Mouse (Mus musculus) MEL (cell line): ENCODE results near the gene Gfra4. TPM values are rescaled to one million over a fixed set of nuclear protein-coding genes. Genes with fewer than 3 reads are reported as not detected.

Experiments
- DNase-seq: peaks from one replicate; pipeline ENCODE4 v3.0.0; 2011; ENCODE audit warnings: low read depth, low spot score
- H3K27ac ChIP-seq: 2 replicates; pipeline ENCODE4 v1.5.1; 2012; ENCODE audit warnings: low read depth, mild to moderate bottlenecking, control low read depth, low read length, moderate library complexity; ENCODE audit not compliant: control insufficient read depth
- H3K27me3 ChIP-seq, 2 experiments: fragments of 150-350 bp in 1 of 2; sonication (generic) in 1 of 2; 2 replicates each; pipeline ENCODE4 v1.6.1; 2012; ENCODE audit warnings: low read length in 2 of 2, mild to moderate bottlenecking in 2 of 2, improper control_type of control experiment in 1 of 2, moderate library complexity in 1 of 2; ENCODE audit not compliant: insufficient read depth in 2 of 2, control insufficient read depth in 1 of 2
- H3K36me3 ChIP-seq, 2 experiments: 2 replicates each; pipeline ENCODE4 v1.6.1; 2012 to 2014; ENCODE audit warnings: low read length in 2 of 2, improper control_type of control experiment in 1 of 2, inconsistent platforms in 1 of 2, mild to moderate bottlenecking in 1 of 2; ENCODE audit not compliant: insufficient read depth in 2 of 2, control insufficient read depth in 1 of 2
- H3K4me1 ChIP-seq, 2 experiments: fragments of 150-350 bp in 1 of 2; sonication (generic) in 1 of 2; 2 replicates each; pipeline ENCODE4 v1.6.1; 2012; ENCODE audit warnings: low read length in 2 of 2, improper control_type of control experiment in 1 of 2, mild to moderate bottlenecking in 1 of 2; ENCODE audit not compliant: insufficient read depth in 2 of 2, control insufficient read depth in 1 of 2
- H3K4me3 ChIP-seq, 2 experiments: fragments of 150-350 bp in 1 of 2; sonication (generic) in 1 of 2; 2 replicates each; pipeline ENCODE4 v1.5.1; 2012; ENCODE audit warnings: low read depth in 2 of 2, low read length in 2 of 2, mild to moderate bottlenecking in 2 of 2, moderate library complexity in 2 of 2, control low read depth in 1 of 2, improper control_type of control experiment in 1 of 2; ENCODE audit not compliant: control insufficient read depth in 1 of 2, insufficient read depth in 1 of 2
- H3K79me2 ChIP-seq: 2 replicates; pipeline ENCODE4 v1.6.1; 2012; ENCODE audit warnings: mild to moderate bottlenecking, low read length, moderate library complexity; ENCODE audit not compliant: control insufficient read depth, poor library complexity, insufficient read depth
- H3K9ac ChIP-seq: 2 replicates; pipeline ENCODE4 v1.6.1; 2012; ENCODE audit warnings: low read depth, mild to moderate bottlenecking, control low read depth, low read length, moderate library complexity; ENCODE audit not compliant: control insufficient read depth, poor library complexity, severe bottlenecking
- H3K9me3 ChIP-seq: fragments of 150-350 bp; sonication (generic); replicated peaks from 2 replicates; pipeline ENCODE4 v1.6.1; 2012; ENCODE audit warnings: mild to moderate bottlenecking, low read length, improper control_type of control experiment, moderate library complexity; ENCODE audit not compliant: insufficient read depth
- CHD1 ChIP-seq: IDR thresholded peaks from 2 replicates; pipeline ENCODE4 v1.6.1; 2012; ENCODE audit warnings: low read depth, mild to moderate bottlenecking, inconsistent platforms, low read length, improper control_type of control experiment
- E2F4 ChIP-seq: IDR thresholded peaks from 2 replicates; pipeline ENCODE4 v1.6.1; 2011; ENCODE audit warnings: low read depth, low read length, improper control_type of control experiment, borderline replicate concordance
- EP300 ChIP-seq, 2 experiments: IDR thresholded peaks; 2 replicates each; pipeline ENCODE4 v1.6.1; 2011; ENCODE audit warnings: improper control_type of control experiment in 2 of 2, low read length in 2 of 2, low read depth in 1 of 2, mild to moderate bottlenecking in 1 of 2
- ETS1 ChIP-seq: IDR thresholded peaks from 2 replicates; pipeline ENCODE4 v1.6.1; 2012; ENCODE audit warnings: low read depth, mild to moderate bottlenecking, inconsistent platforms, low read length, improper control_type of control experiment, moderate library complexity
- GATA1 ChIP-seq: IDR thresholded peaks from 2 replicates; pipeline ENCODE4 v1.6.1; 2011; ENCODE audit warnings: low read depth, low read length, improper control_type of control experiment
- HCFC1 ChIP-seq: IDR thresholded peaks from 2 replicates; pipeline ENCODE4 v1.6.1; 2012; ENCODE audit warnings: low read depth, mild to moderate bottlenecking, inconsistent platforms, low read length, improper control_type of control experiment, moderate library complexity
- JUND ChIP-seq: IDR thresholded peaks from 2 replicates; pipeline ENCODE4 v1.6.1; 2011; ENCODE audit warnings: low read depth, mild to moderate bottlenecking, improper control_type of control experiment, low read length
- MAFK ChIP-seq: IDR thresholded peaks from 2 replicates; pipeline ENCODE4 v1.6.1; 2011; ENCODE audit warnings: low read depth, mild to moderate bottlenecking, low read length, improper control_type of control experiment, borderline replicate concordance
- MAZ ChIP-seq: IDR thresholded peaks from 2 replicates; pipeline ENCODE4 v1.6.1; 2012; ENCODE audit warnings: low read depth, mild to moderate bottlenecking, inconsistent platforms, low read length, improper control_type of control experiment
- MXI1 ChIP-seq: IDR thresholded peaks from 2 replicates; pipeline ENCODE4 v1.6.1; 2011; ENCODE audit warnings: mild to moderate bottlenecking, low read depth, low read length, improper control_type of control experiment
- MYC ChIP-seq: IDR thresholded peaks from 2 replicates; pipeline ENCODE4 v1.6.1; 2011; ENCODE audit warnings: low read depth, mild to moderate bottlenecking, low read length, improper control_type of control experiment, moderate library complexity
- NRF1 ChIP-seq: IDR thresholded peaks from 2 replicates; pipeline ENCODE4 v1.6.1; 2014; ENCODE audit warnings: low read depth, mild to moderate bottlenecking, inconsistent platforms, low read length, improper control_type of control experiment, moderate library complexity; ENCODE audit not compliant: poor library complexity, insufficient read depth, severe bottlenecking
- POLR2AphosphoS2 ChIP-seq: IDR thresholded peaks from 2 replicates; pipeline ENCODE4 v1.6.1; 2011; ENCODE audit warnings: low read length, improper control_type of control experiment
- POLR2AphosphoS5 ChIP-seq: IDR thresholded peaks from 2 replicates; pipeline ENCODE4 v1.6.1; 2012; ENCODE audit warnings: low read depth, borderline replicate concordance, mild to moderate bottlenecking, inconsistent platforms, low read length, moderate library complexity, mixed read lengths
- SMC3 ChIP-seq: IDR thresholded peaks from 2 replicates; pipeline ENCODE4 v1.6.1; 2011; ENCODE audit warnings: low read depth, low read length, improper control_type of control experiment
- TBP ChIP-seq: IDR thresholded peaks from 2 replicates; pipeline ENCODE4 v1.8.0; 2011; ENCODE audit warnings: low read depth, low read length, improper control_type of control experiment
- UBTF ChIP-seq: IDR thresholded peaks from 2 replicates; pipeline ENCODE4 v1.6.1; 2012; ENCODE audit warnings: low read depth, mild to moderate bottlenecking, inconsistent platforms, low read length, improper control_type of control experiment, moderate library complexity, borderline replicate concordance; ENCODE audit not compliant: insufficient read depth
- USF1 ChIP-seq: IDR thresholded peaks from 2 replicates; pipeline ENCODE4 v1.6.1; 2014; ENCODE audit warnings: low read depth, mild to moderate bottlenecking, inconsistent platforms, low read length, improper control_type of control experiment, moderate library complexity
- ZC3H11A ChIP-seq: IDR thresholded peaks from 2 replicates; pipeline ENCODE4 v1.6.1; 2012; ENCODE audit warnings: low read depth, mild to moderate bottlenecking, inconsistent platforms, low read length, improper control_type of control experiment
- ZKSCAN1 ChIP-seq: IDR thresholded peaks from 2 replicates; pipeline ENCODE4 v1.6.1; 2012; ENCODE audit warnings: low read depth, mild to moderate bottlenecking, inconsistent platforms, low read length, improper control_type of control experiment, moderate library complexity
- ZNF384 ChIP-seq: IDR thresholded peaks from 2 replicates; pipeline ENCODE4 v1.6.1; 2012; ENCODE audit warnings: low read depth, mild to moderate bottlenecking, inconsistent platforms, low read length, improper control_type of control experiment
- polyA plus RNA-seq, 2 experiments: library from polyadenylated mRNA; stranded (reverse) in 1 of 2; unstranded in 1 of 2; fragments of >175 nt in 1 of 2; fragments of >200 nt in 1 of 2; gene quantifications; 2 replicates each; pipeline versions ENCODE4 v1.2.1 to v1.2.4; 2012; ENCODE audit warnings: low replicate concordance in 2 of 2, low read depth in 1 of 2; ENCODE audit not compliant: insufficient read length in 2 of 2, insufficient read depth in 1 of 2, missing spikeins in 1 of 2
- total RNA-seq: library from RNA; depleted of rRNA; stranded (reverse); fragments of 300-350 nt; gene quantifications from 2 replicates; pipeline ENCODE4 v1.2.3, GENCODE M21; 2012

Gfra4 gene
- total and polyA plus RNA-seq, 3 experiments: not detected

DNA sequence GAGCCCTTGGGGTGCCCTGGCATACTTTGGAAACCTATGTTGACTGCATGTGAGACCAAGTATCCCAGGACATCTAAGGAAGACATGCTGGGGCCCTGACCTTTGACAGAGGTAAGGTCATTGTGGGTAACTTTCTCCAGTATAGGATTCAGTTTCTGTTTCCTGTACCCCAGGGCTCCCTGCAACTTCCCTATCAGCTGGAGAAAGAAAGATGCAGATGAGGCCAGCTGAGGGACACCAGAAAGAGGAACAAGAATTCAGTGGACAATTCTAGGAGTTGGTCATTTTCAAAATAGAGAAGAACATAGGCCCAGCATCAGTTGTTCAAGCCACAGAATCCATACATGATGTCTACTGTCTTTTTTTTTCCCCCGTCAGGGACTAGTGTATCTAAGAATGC is 46.7 kb upstream of the Gfra4 start:
- TF ChIP-seq MAZ (no peak), ETS1 (peak; percentile 32; the same call in 1 of the 2 replicates)
- H3K4me3 ChIP-seq: no peak overlapping the region
- no peak overlapping the region for H3K27ac ChIP-seq
- DNase-seq: peak; percentile 16
- peaks cover 0 to 2% of the 10 kb centered on the region in 2 experiments; a peak in 2 of 4 replicates for H3K4me1 ChIP-seq
- no peaks in the 10 kb centered on the region for H3K9me3 ChIP-seq
- H3K9ac ChIP-seq: no peak overlapping the region
- H3K27me3 ChIP-seq: no peaks in the 10 kb centered on the region
- no peaks in the 10 kb centered on the region; a peak in 1 of 4 replicates for H3K36me3 ChIP-seq
- no peaks in the 10 kb centered on the region for H3K79me2 ChIP-seq

DNA sequence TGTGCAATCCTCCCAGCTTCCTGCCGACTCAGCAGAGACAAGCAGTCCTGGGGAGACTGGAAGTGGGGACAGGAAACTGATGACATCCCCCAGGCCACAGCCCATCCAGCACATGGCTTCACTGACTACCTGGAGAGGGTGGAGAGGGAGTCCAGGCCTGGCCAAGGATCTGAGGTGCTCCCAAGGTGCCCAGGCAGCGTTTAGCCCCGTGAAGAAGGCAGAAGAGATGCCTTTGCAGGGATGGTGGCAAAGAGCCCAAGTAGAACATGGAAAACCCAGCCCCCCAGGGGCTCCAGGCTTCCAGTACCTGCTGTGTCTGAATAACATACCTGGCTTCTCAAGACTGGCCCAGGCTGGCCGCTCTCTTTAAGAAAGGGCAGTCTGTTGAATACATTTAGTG is 45.7 kb upstream of the Gfra4 start:
- TF ChIP-seq TBP: no peak
- no peak for TF ChIP-seq EP300 (IDR thresholded peaks at IDR 0.05; ENCODE audit: low read depth in 1 of 2, low read length in 2 of 2)
- no peak for TF ChIP-seq USF1
- no peak for TF ChIP-seq ETS1
- TF ChIP-seq, all 39 proteins: peak for 0
- no peak overlapping the region for H3K4me3 ChIP-seq
- no peaks in the 10 kb centered on the region for H3K36me3 ChIP-seq
- no peaks in the 10 kb centered on the region for H3K9me3 ChIP-seq
- H3K4me1 ChIP-seq: no peaks in the 10 kb centered on the region; a peak in 2 of 4 replicates
- no peaks in the 10 kb centered on the region for H3K27me3 ChIP-seq
- no peak overlapping the region for H3K27ac ChIP-seq
- no peaks in the 10 kb centered on the region for H3K79me2 ChIP-seq
- DNase-seq: no peak
- no peak overlapping the region for H3K9ac ChIP-seq

DNA sequence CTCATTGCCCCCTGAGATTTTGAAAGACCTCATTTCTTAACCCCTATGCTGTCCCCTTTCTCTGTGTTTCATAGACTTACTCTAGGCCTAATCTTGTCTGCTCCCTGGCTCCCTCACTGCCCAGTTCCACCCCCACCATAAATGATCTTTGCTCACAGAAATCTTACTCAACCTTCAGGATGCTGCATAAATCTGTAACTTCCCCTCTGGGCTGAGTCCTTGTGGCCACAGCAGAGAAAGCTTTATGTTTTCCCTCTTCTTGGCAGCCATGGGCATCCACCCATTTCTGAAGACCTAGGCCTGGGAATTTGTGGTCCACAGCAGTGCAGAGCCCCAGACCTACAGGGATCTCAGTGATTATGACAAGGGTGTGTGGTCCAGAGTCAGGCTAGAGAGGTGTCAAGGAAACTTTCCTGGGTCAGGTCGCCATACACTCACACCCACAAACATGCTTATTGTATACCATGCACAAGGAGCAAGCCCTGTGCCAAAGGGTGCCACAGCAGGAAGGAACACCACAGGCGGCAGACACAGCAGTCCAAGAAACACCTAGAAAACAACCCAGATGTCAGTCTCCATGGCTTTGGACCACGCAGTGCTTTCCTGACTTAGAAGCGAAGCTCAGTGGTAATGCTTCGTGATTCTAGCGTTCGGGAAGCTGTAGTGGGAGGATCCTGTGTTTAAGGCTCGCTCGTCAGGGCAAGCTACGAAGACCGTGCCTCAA is 43.9 kb upstream of the Gfra4 start, which contains the start of gene Siglec1:
Gene Siglec1, minus strand, starts transcription at position 99 of the 724 bp plus-strand sequence.
- H3K9ac ChIP-seq: no peak within 1 kb of the TSS
- H3K27me3 ChIP-seq: no peaks in the 10 kb centered on the region
- H3K9me3 ChIP-seq: no peaks in the 10 kb centered on the region
- no peaks in the 10 kb centered on the region; a peak in 2 of 4 replicates for H3K4me1 ChIP-seq
- TF ChIP-seq SMC3: no peak
- no peak for TF ChIP-seq ZC3H11A
- no peak for TF ChIP-seq USF1
- no peak for TF ChIP-seq ZKSCAN1
- TF ChIP-seq CHD1: no peak
- no peak for TF ChIP-seq JUND
- TF ChIP-seq HCFC1: no peak
- no peak for TF ChIP-seq POLR2AphosphoS5
- TF ChIP-seq MYC: no peak
- no peak for TF ChIP-seq UBTF
- no peak for TF ChIP-seq MAZ
- TF ChIP-seq MXI1: no peak
- TF ChIP-seq GATA1: no peak
- TF ChIP-seq ZNF384: no peak
- no peak for TF ChIP-seq E2F4
- TF ChIP-seq POLR2AphosphoS2: no peak
- no peak for TF ChIP-seq NRF1
- no peak for TF ChIP-seq MAFK
- DNase-seq: no peak
- no peak within 1 kb of the TSS for H3K4me3 ChIP-seq
- H3K79me2 ChIP-seq: no peaks in the 10 kb centered on the region
- no peak within 1 kb of the TSS for H3K27ac ChIP-seq
- no peaks in the 10 kb centered on the region for H3K36me3 ChIP-seq
